Mouse (Mus musculus) myocyte (in vitro differentiated cells): ENCODE data around the gene Gm20431. TPM values are rescaled to one million over a fixed set of nuclear protein-coding genes. Genes with fewer than 3 reads are reported as not detected.

Source experiments
- H3K27me3 ChIP-seq: one replicate; pipeline ENCODE4 v1.6.1; 2011; ENCODE audit not compliant: control insufficient read depth, insufficient read depth, insufficient read length
- H3K36me3 ChIP-seq: one replicate; pipeline ENCODE4 v1.6.1; 2011; ENCODE audit not compliant: control insufficient read depth, insufficient read depth
- H3K4me2 ChIP-seq: one replicate; pipeline ENCODE4 v1.6.1; 2011; ENCODE audit warnings: low read depth, control low read depth
- H3K4me3 ChIP-seq: one replicate; pipeline ENCODE4 v1.5.1; 2011; ENCODE audit warnings: mild to moderate bottlenecking, control low read depth, moderate library complexity
- H3K79me2 ChIP-seq: one replicate; pipeline ENCODE4 v1.6.1; 2011; ENCODE audit not compliant: control insufficient read depth, insufficient read depth
- H3ac ChIP-seq: one replicate; pipeline ENCODE4 v1.6.1; 2011; ENCODE audit not compliant: control insufficient read depth, insufficient read length
- CEBPB ChIP-seq: IDR thresholded peaks from 2 replicates; pipeline ENCODE4 v1.6.1; 2011; ENCODE audit warnings: mild to moderate bottlenecking, moderate library complexity; ENCODE audit not compliant: poor library complexity, insufficient read depth, severe bottlenecking
- E2F4 ChIP-seq: IDR thresholded peaks from one replicate; pipeline ENCODE4 v1.6.1; 2011; ENCODE audit warnings: mild to moderate bottlenecking, control low read depth, moderate library complexity; ENCODE audit not compliant: insufficient read depth
- MAX ChIP-seq: IDR thresholded peaks from one replicate; pipeline ENCODE4 v1.6.1; 2011; ENCODE audit warnings: low read depth, mild to moderate bottlenecking, control low read depth
- MYOD1 ChIP-seq, 3 experiments: IDR thresholded peaks; one replicate each; pipeline ENCODE4 v1.6.1; 2011; ENCODE audit warnings: control low read depth in 2 of 3, low read depth in 2 of 3, mild to moderate bottlenecking in 2 of 3, moderate library complexity in 1 of 3; ENCODE audit not compliant: insufficient read length in 2 of 3, control insufficient read depth in 1 of 3
- MYOG ChIP-seq, 3 experiments: IDR thresholded peaks; one replicate each; pipeline ENCODE4 v1.6.1; 2011; ENCODE audit warnings: control low read depth in 2 of 3, low read depth in 2 of 3, mild to moderate bottlenecking in 2 of 3; ENCODE audit not compliant: insufficient read length in 2 of 3, control insufficient read depth in 1 of 3, insufficient read depth in 1 of 3
- POLR2A ChIP-seq: IDR thresholded peaks from one replicate; pipeline ENCODE4 v1.6.1; 2011; ENCODE audit warnings: low read depth, mild to moderate bottlenecking, control low read depth, moderate library complexity; ENCODE audit not compliant: insufficient read length
- POLR2AphosphoS2 ChIP-seq: IDR thresholded peaks from one replicate; pipeline ENCODE4 v1.6.1; 2011; ENCODE audit warnings: low read depth, control low read depth; ENCODE audit not compliant: insufficient read length
- REST ChIP-seq: IDR thresholded peaks from one replicate; pipeline ENCODE4 v1.6.1; 2011; ENCODE audit warnings: mild to moderate bottlenecking, control low read depth, moderate library complexity; ENCODE audit not compliant: insufficient read depth, insufficient read length
- SRF ChIP-seq: IDR thresholded peaks from one replicate; pipeline ENCODE4 v1.6.1; 2011; ENCODE audit warnings: low read depth; ENCODE audit not compliant: control insufficient read depth, insufficient read length
- TCF12 ChIP-seq: IDR thresholded peaks from one replicate; pipeline ENCODE4 v1.6.1; 2011; ENCODE audit warnings: mild to moderate bottlenecking, control low read depth; ENCODE audit not compliant: poor library complexity, insufficient read depth, severe bottlenecking
- TCF3 ChIP-seq: IDR thresholded peaks from one replicate; pipeline ENCODE4 v1.6.1; 2011; ENCODE audit warnings: low read depth, control low read depth; ENCODE audit not compliant: insufficient read length
- USF1 ChIP-seq: IDR thresholded peaks from one replicate; pipeline ENCODE4 v1.6.1; 2011; ENCODE audit warnings: low read depth, mild to moderate bottlenecking, control low read depth, moderate library complexity
- polyA plus RNA-seq: library from polyadenylated mRNA; unstranded; fragments of >200 nt; fragmentation: generic; extraction: Trizol; gene quantifications from one replicate; pipeline ENCODE4 v1.2.1, GENCODE M21; 2012; ENCODE audit warnings: missing spikeins

Gm20431 gene
- polyA plus RNA-seq, 1 experiment = 9.2 TPM

- H3K4me2 ChIP-seq = no peak overlapping the region
- no peaks in the 10 kb centered on the region for H3K27me3 ChIP-seq
- no peak overlapping the region for H3ac ChIP-seq
- peak overlapping the region; percentile 93 for H3K4me3 ChIP-seq
- H3K36me3 ChIP-seq = no peaks in the 10 kb centered on the region
- no peak for TF ChIP-seq TCF3
- no peak for TF ChIP-seq E2F4
- H3K79me2 ChIP-seq = peaks cover 26% of the 10 kb centered on the region
These were observed 1.4 kb upstream of the Gm20431 start for GRCm38 (mm10) chr2:167662713-167663112.

DNA sequence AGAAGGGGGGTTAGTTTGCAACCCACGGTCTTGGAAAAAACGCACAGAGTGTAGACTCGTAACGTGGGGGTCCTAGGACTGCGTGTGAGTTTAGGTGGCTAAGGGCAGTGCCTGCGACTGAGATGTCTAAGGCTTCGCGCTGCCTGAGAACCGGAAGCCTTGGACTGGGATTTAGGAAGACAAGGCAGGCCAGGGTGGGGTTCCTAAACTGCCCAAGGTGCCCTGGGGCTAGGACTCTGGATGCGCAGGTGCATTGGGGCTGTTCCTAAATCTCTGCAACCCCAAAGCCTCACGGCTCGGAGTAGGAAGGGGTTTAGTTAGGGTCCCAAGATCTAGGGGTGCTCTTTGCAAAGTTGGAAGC, 705 bp downstream of the Gm20431 start:
- H3K4me3 ChIP-seq = peak overlapping the region; percentile 93
- H3K36me3 ChIP-seq = no peaks in the 10 kb centered on the region
- TF ChIP-seq POLR2AphosphoS2 = no peak
- no peak for TF ChIP-seq REST
- TF ChIP-seq MAX = no peak
- no peak for TF ChIP-seq TCF3
- no peak for TF ChIP-seq CEBPB
- TF ChIP-seq TCF12 = no peak
- no peak for TF ChIP-seq MYOG (IDR thresholded peaks at IDR 0.05; ENCODE audit: control insufficient read depth in 1 of 3, insufficient read depth in 1 of 3, insufficient read length in 2 of 3, low read depth in 2 of 3)
- TF ChIP-seq SRF = no peak
- H3ac ChIP-seq = peak overlapping the region; percentile 33
- H3K27me3 ChIP-seq = no peaks in the 10 kb centered on the region
- H3K4me2 ChIP-seq = peak overlapping the region; percentile 96
- H3K79me2 ChIP-seq = peaks cover 41% of the 10 kb centered on the region

DNA sequence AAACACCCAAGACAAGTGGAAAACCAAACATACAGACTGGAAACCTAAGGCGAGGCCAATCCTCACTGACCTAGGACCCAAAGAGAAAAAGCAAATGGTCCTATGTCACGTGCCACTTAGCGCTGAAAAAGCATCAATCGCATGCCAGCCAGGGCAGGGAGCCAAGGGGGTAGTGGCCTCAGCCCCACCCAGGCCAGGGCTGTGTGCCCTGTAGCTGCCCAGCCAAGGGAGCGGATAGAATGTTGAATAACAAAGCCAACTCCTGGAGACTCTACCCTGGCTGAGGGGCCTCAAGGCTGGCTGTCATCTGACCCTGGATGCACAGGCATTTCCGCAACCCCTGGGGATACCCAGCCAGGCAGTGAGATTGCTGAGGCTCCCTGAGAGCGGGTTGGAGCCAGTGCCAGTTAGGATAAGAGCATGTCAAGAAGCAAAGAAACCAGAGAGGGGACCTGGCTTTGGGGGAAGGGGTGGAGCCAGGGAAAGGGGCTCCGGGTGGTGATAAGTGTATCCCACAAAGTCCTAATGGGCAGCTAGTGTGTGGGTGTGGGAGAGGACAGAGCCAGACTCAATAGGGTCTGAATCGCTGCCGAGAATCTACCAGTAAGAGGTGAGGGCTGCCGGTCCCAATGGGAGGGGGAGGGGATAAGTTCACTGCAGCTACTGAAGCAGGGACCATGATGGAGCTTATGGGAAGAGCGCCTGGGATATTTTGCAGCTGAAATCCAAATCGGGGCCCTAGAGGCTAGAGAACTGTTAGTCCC, 1.3 kb downstream of the Gm20431 start:
- Histone ChIP-seq H3K79me2 (peaks cover 46% of the 10 kb centered on the region), H3K4me3 (peak overlapping the region; percentile 93), H3K4me2 (peak overlapping the region; percentile 96), H3ac (peak overlapping the region; percentile 33), H3K27me3 (no peaks in the 10 kb centered on the region), H3K36me3 (no peaks in the 10 kb centered on the region)
- TF ChIP-seq CEBPB (no peak), E2F4 (no peak), TCF3 (no peak), POLR2A (no peak), MAX (no peak), MYOG (IDR thresholded peaks at IDR 0.05; ENCODE audit: control insufficient read depth in 1 of 3, insufficient read depth in 1 of 3, insufficient read length in 2 of 3, low read depth in 2 of 3) (peak in 1 of 3 experiments; percentile 32), TCF12 (no peak), SRF (no peak), MYOD1 (IDR thresholded peaks at IDR 0.05; ENCODE audit: control insufficient read depth in 1 of 3, insufficient read length in 2 of 3, low read depth in 2 of 3) (no peak), POLR2AphosphoS2 (no peak), REST (no peak), USF1 (peak; percentile 59)

- H3K4me2 ChIP-seq = peak overlapping the region; percentile 96
- peaks cover 50% of the 10 kb centered on the region for H3K79me2 ChIP-seq
- peak overlapping the region; percentile 93 for H3K4me3 ChIP-seq
- no peaks in the 10 kb centered on the region for H3K27me3 ChIP-seq
- no peak for TF ChIP-seq E2F4
- TF ChIP-seq MYOD1 (IDR thresholded peaks at IDR 0.05; ENCODE audit: control insufficient read depth in 1 of 3, insufficient read length in 2 of 3, low read depth in 2 of 3) = no peak
- TF ChIP-seq POLR2AphosphoS2 = no peak
- no peak for TF ChIP-seq TCF3
- TF ChIP-seq MYOG (IDR thresholded peaks at IDR 0.05; ENCODE audit: control insufficient read depth in 1 of 3, insufficient read depth in 1 of 3, insufficient read length in 2 of 3, low read depth in 2 of 3) = no peak
- TF ChIP-seq POLR2A = no peak
- TF ChIP-seq MAX = no peak
- no peak for TF ChIP-seq CEBPB
- no peak for TF ChIP-seq USF1
- TF ChIP-seq TCF12 = no peak
- no peak for TF ChIP-seq REST
- no peak overlapping the region for H3ac ChIP-seq
- H3K36me3 ChIP-seq = no peaks in the 10 kb centered on the region
These were observed 2.0 kb downstream of the Gm20431 start for GRCm38 (mm10) chr2:167659177-167659846.

DNA sequence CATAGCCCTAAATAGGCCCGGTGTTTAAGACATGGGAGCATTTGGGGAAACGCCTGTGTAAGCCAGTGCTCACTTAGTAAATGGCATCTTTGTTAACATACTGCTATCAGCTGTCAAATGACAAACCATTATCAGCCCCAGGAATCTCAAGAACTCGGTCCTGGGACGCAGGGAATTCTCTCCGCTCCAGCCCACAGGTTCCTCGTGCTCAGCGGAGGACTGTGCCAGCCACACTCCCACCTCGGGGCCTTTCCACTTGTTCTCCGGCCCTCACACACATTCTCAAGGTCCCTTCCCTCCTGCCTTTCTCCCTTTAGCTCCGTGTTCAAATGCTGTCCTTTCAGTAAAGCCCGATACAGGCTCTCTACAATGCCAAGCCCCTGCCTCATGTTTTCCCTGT, 2.6 kb downstream of the Gm20431 start:
- peaks cover 50% of the 10 kb centered on the region for H3K79me2 ChIP-seq
- H3K4me3 ChIP-seq = peak overlapping the region; percentile 93
- TF ChIP-seq E2F4 = no peak
- TF ChIP-seq TCF12 = no peak
- TF ChIP-seq POLR2AphosphoS2 = no peak
- no peak for TF ChIP-seq TCF3
- TF ChIP-seq MAX = no peak
- no peak for TF ChIP-seq SRF
- TF ChIP-seq MYOG (IDR thresholded peaks at IDR 0.05; ENCODE audit: control insufficient read depth in 1 of 3, insufficient read depth in 1 of 3, insufficient read length in 2 of 3, low read depth in 2 of 3) = peak in 1 of 3 experiments; percentile 19
- no peak for TF ChIP-seq POLR2A
- no peak for TF ChIP-seq REST
- peak in 1 of 3 experiments; percentile 3 for TF ChIP-seq MYOD1 (IDR thresholded peaks at IDR 0.05; ENCODE audit: control insufficient read depth in 1 of 3, insufficient read length in 2 of 3, low read depth in 2 of 3)
- no peak for TF ChIP-seq CEBPB
- TF ChIP-seq USF1 = no peak
- no peak overlapping the region for H3ac ChIP-seq
- peak overlapping the region; percentile 96 for H3K4me2 ChIP-seq
- H3K36me3 ChIP-seq = peaks cover 3% of the 10 kb centered on the region
- no peaks in the 10 kb centered on the region for H3K27me3 ChIP-seq
